10 mouse cellular contexts compared by ENCODE assay signal in genomic region chr3:103385383-103386291, GRCm38 (mm10).
DNase-seq lines count a peak whose midpoint lies in the region; ATAC-seq and TF ChIP-seq lines count a peak whose summit lies in the region.
"Had no signal": no experiment of that assay in that cellular context is flagged by ENCODE, and none has a peak within 500 bp of the region (broad histone marks: within the 10 kb centered on the region; RNA-seq: fewer than 3 reads in every experiment).

No protein-coding gene starts in this region.

- TF ChIP-seq EP300 in lung, postnatal 0 days (IDR thresholded peaks at IDR 0.05), result peak; percentile 96

- WGBS in lung, postnatal 0 days, result 64% methylated on average over 5 of the region's 5 CpGs
- 91% methylated on average over 5 of the region's 5 CpGs for WGBS in forebrain, embryonic 10.5 days

- H3K27me3 ChIP-seq in lung, postnatal 0 days (replicated peaks; ENCODE audit: insufficient read depth, low read length), result no peaks in the 10 kb centered on the region
- no peaks in the 10 kb centered on the region for H3K27me3 ChIP-seq in forebrain, embryonic 10.5 days (ENCODE audit: poor library complexity, severe bottlenecking)
- H3K27me3 ChIP-seq: heart, embryonic 13.5 days; intestine, embryonic 15.5 days had no signal

- no peaks in the 10 kb centered on the region for H3K36me3 ChIP-seq in lung, postnatal 0 days (ENCODE audit: insufficient read depth, low read length)
- no peaks in the 10 kb centered on the region for H3K36me3 ChIP-seq in forebrain, embryonic 10.5 days (replicated peaks)
- H3K36me3 ChIP-seq: heart, embryonic 13.5 days; intestine, embryonic 15.5 days had no signal

- 0 out of 2 replicates have a peak, but pooled peaks cover 3% of the 10 kb centered on the region for H3K4me1 ChIP-seq in lung, postnatal 0 days (ENCODE audit: insufficient read depth, low read depth, low read length)
- H3K4me1 ChIP-seq in forebrain, embryonic 10.5 days, result peaks cover 8% of the 10 kb centered on the region
- H3K4me1 ChIP-seq: intestine, embryonic 15.5 days had no signal

- DNase-seq in lung, postnatal 0 days (ENCODE audit: low spot score), result peak; percentile 77
- DNase-seq in lung, postnatal 10 days, result no peak
- peak; percentile 83 for DNase-seq in thymus, postnatal 25 days
- no peak for DNase-seq in forebrain, embryonic 10.5 days (ENCODE audit: extremely low spot score, low spot score)
- DNase-seq in left cerebral cortex, adult 9 months (ENCODE audit: low spot score in 2 of 2), result no peak
- DNase-seq in kidney, postnatal 14 days, result no peak

- peak overlapping the region; percentile 76 for H3K27ac ChIP-seq in lung, postnatal 0 days (ENCODE audit: low read length)
- H3K27ac ChIP-seq in forebrain, embryonic 10.5 days, result no peak overlapping the region
- H3K27ac ChIP-seq: heart, embryonic 13.5 days; intestine, embryonic 15.5 days had no signal

- no peak overlapping the region for H3K4me2 ChIP-seq in lung, postnatal 0 days (replicated peaks; ENCODE audit: low read depth, low read length)
- H3K4me2 ChIP-seq: heart, embryonic 13.5 days; intestine, embryonic 15.5 days had no signal

- peak; percentile 91 for ATAC-seq in lung, postnatal 0 days
- peak; percentile 30 for ATAC-seq in common myeloid progenitor, adult 5-6 weeks (replicated peaks; ENCODE audit: low read depth, poor library complexity, severe bottlenecking)
- peak; percentile 28 for ATAC-seq in megakaryocyte-erythroid progenitor cell, adult 5-6 weeks (replicated peaks; ENCODE audit: low FRiP score, low TSS enrichment, poor library complexity, severe bottlenecking)
- ATAC-seq: intestine, embryonic 15.5 days had no signal

- no peak overlapping the region for H3K9ac ChIP-seq in lung, postnatal 0 days (replicated peaks; ENCODE audit: low read depth)
- H3K9ac ChIP-seq: heart, embryonic 13.5 days; intestine, embryonic 15.5 days had no signal

- H3K4me3 ChIP-seq in lung, postnatal 0 days (ENCODE audit: low read depth, low read length), result no peak overlapping the region
- no peak overlapping the region for H3K4me3 ChIP-seq in forebrain, embryonic 10.5 days
- H3K4me3 ChIP-seq: heart, embryonic 13.5 days; intestine, embryonic 15.5 days had no signal

- H3K9me3 ChIP-seq in lung, postnatal 0 days (ENCODE audit: low read length), result no peaks in the 10 kb centered on the region
- H3K9me3 ChIP-seq in forebrain, embryonic 10.5 days, result peaks cover 5% of the 10 kb centered on the region; the same call in 1 of the 2 replicates
- H3K9me3 ChIP-seq: intestine, embryonic 15.5 days had no signal

- no peak for TF ChIP-seq CTCF in lung, postnatal 0 days (IDR thresholded peaks at IDR 0.05)

Comparison
In these comparisons a context has a peak if more than half of its experiments do, and no peak if none do; other contexts are left out.
1. DNase-seq: peak in lung, postnatal 0 days (single experiment) and thymus, postnatal 25 days (single experiment); none in lung, postnatal 10 days (single experiment), forebrain, embryonic 10.5 days (single experiment), left cerebral cortex, adult 9 months (0 of 2) and kidney, postnatal 14 days (single experiment).
2. ATAC-seq: peak in every context shown above with its lines; median percentile 91 in lung, postnatal 0 days; 30 in common myeloid progenitor, adult 5-6 weeks; 28 in megakaryocyte-erythroid progenitor cell, adult 5-6 weeks.